Mouse (Mus musculus) monocyte, adult 5-6 weeks (primary cell): Measurements from ENCODE around the gene Aco2. TPM values are rescaled to one million over a fixed set of nuclear protein-coding genes. Genes with fewer than 3 reads are reported as not detected.

Experiments
- ATAC-seq: fragments of 153-309, 156-312 bp; replicated peaks from 2 replicates; pipeline ENCODE4 v1.8.0; 2017; ENCODE audit warnings: mild to moderate bottlenecking; ENCODE audit not compliant: low TSS enrichment, insufficient number of reproducible peaks, severe bottlenecking, poor library complexity, low FRiP score
- total RNA-seq: library from RNA; stranded (forward); fragments of 200-1000, 200-491, 200-594 nt; gene quantifications from 3 replicates; pipeline ENCODE4 v1.2.3, GENCODE M21; 2017

Aco2 gene
- total RNA-seq, 1 experiment from 2014 or later: 150 TPM

- ATAC-seq: no peak
Measured at GRCm38 (mm10) chr15:81842275-81842674, 29.8 kb upstream of the Aco2 start.

GRCm38 (mm10) chr15:81845033-81845625 is 27.0 kb upstream of the Aco2 start:
- no peak for ATAC-seq

- ATAC-seq: peak; percentile 59
Measured at GRCm38 (mm10) chr15:81845724-81846123, 26.4 kb upstream of the Aco2 start.

- ATAC-seq: no peak
Measured at GRCm38 (mm10) chr15:81846755-81847154, 25.4 kb upstream of the Aco2 start.

GRCm38 (mm10) chr15:81847161-81847560 is 24.9 kb upstream of the Aco2 start:
- no peak for ATAC-seq

GRCm38 (mm10) chr15:81847861-81848260 is 24.2 kb upstream of the Aco2 start:
- no peak for ATAC-seq

GRCm38 (mm10) chr15:81848301-81848700 is 23.8 kb upstream of the Aco2 start:
- peak; percentile 79 for ATAC-seq

- ATAC-seq: no peak
Measured at GRCm38 (mm10) chr15:81849104-81849503, 23.0 kb upstream of the Aco2 start.

- ATAC-seq: no peak
Measured at GRCm38 (mm10) chr15:81850718-81851117, 21.4 kb upstream of the Aco2 start.

GRCm38 (mm10) chr15:81851375-81851774 is 20.7 kb upstream of the Aco2 start:
- 0 out of 2 replicates have a peak, but pooled peaks have one; percentile 29 for ATAC-seq

GRCm38 (mm10) chr15:81852411-81853000 is 19.6 kb upstream of the Aco2 start:
- ATAC-seq: no peak

GRCm38 (mm10) chr15:81853081-81853480 is 19.0 kb upstream of the Aco2 start:
- ATAC-seq: no peak

GRCm38 (mm10) chr15:81856030-81856790 is 15.9 kb upstream of the Aco2 start:
- peak; percentile 78 for ATAC-seq

GRCm38 (mm10) chr15:81856938-81857723 is 15.0 kb upstream of the Aco2 start:
- ATAC-seq: no peak

- no peak for ATAC-seq
Measured at GRCm38 (mm10) chr15:81857724-81858116, 14.4 kb upstream of the Aco2 start.

GRCm38 (mm10) chr15:81858138-81858516 is 14.0 kb upstream of the Aco2 start:
- ATAC-seq: peak; percentile 62

- ATAC-seq: no peak
Measured at GRCm38 (mm10) chr15:81858517-81859329, 13.4 kb upstream of the Aco2 start, which contains the start of gene Tob2. Gene Tob2, minus strand, starts transcription at chr15:81858796.
